Mouse (Mus musculus) thymus, postnatal 4 days (tissue): Measurements from ENCODE around the gene Esyt2.
"Not testable (repeated sequence)": the region's sequence is repeated elsewhere in the genome, so short reads cannot be mapped to it uniquely, and the experiment has no call there.

Source experiments
- DNase-seq: peaks from one replicate; pipeline ENCODE4 v3.0.0; 2021

Esyt2 gene

GRCm38 (mm10) chr12:116280653-116281364 lies at the start of gene Esyt2:
Gene Esyt2 (plus strand): TSS chr12:116281196.
- peak; percentile 100 for DNase-seq

- DNase-seq, result peak; percentile 22
Measured at GRCm38 (mm10) chr12:116231612-116232011, 49.4 kb upstream of the Esyt2 start.

- no peak for DNase-seq
Measured at GRCm38 (mm10) chr12:116232061-116232460, 48.9 kb upstream of the Esyt2 start.

- DNase-seq, result peak; percentile 37
Measured at GRCm38 (mm10) chr12:116235356-116235755, 45.6 kb upstream of the Esyt2 start.

- no peak for DNase-seq
Measured at GRCm38 (mm10) chr12:116236658-116237057, 44.3 kb upstream of the Esyt2 start.

GRCm38 (mm10) chr12:116238370-116238769 lies 42.6 kb upstream of the Esyt2 start:
- no peak for DNase-seq

- no peak for DNase-seq
Measured at GRCm38 (mm10) chr12:116238803-116239202, 42.2 kb upstream of the Esyt2 start.

GRCm38 (mm10) chr12:116244601-116245000 lies 36.4 kb upstream of the Esyt2 start:
- no peak for DNase-seq

- DNase-seq, result peak; percentile 58
Measured at GRCm38 (mm10) chr12:116254652-116255051, 26.3 kb upstream of the Esyt2 start.

- peak; percentile 15 for DNase-seq
Measured at GRCm38 (mm10) chr12:116255636-116256035, 25.4 kb upstream of the Esyt2 start.

GRCm38 (mm10) chr12:116258321-116258720 lies 22.7 kb upstream of the Esyt2 start:
- no peak for DNase-seq

GRCm38 (mm10) chr12:116262555-116263341 lies 18.2 kb upstream of the Esyt2 start, which contains the start of gene Wdr60:
Gene Wdr60 (minus strand): TSS chr12:116263022.
- DNase-seq, result peak; percentile 94

- no peak for DNase-seq
Measured at GRCm38 (mm10) chr12:116264756-116265155, 16.2 kb upstream of the Esyt2 start.

GRCm38 (mm10) chr12:116265275-116265674 lies 15.7 kb upstream of the Esyt2 start:
- no peak for DNase-seq

GRCm38 (mm10) chr12:116269450-116269849 lies 11.5 kb upstream of the Esyt2 start:
- no peak for DNase-seq

GRCm38 (mm10) chr12:116270538-116270937 lies 10.5 kb upstream of the Esyt2 start:
- DNase-seq, result no peak

GRCm38 (mm10) chr12:116271071-116271470 lies 9.9 kb upstream of the Esyt2 start:
- DNase-seq, result no peak

- DNase-seq, result no peak
Measured at GRCm38 (mm10) chr12:116273733-116274132, 7.3 kb upstream of the Esyt2 start.

GRCm38 (mm10) chr12:116275086-116275485 lies 5.9 kb upstream of the Esyt2 start, which contains the start of gene Gm11027:
Gene Gm11027 (plus strand): TSS chr12:116275386.
- DNase-seq, result not testable (repeated sequence)

GRCm38 (mm10) chr12:116275631-116276030 lies 5.4 kb upstream of the Esyt2 start:
- no peak for DNase-seq

- DNase-seq, result no peak
Measured at GRCm38 (mm10) chr12:116276961-116277360, 4.0 kb upstream of the Esyt2 start.

GRCm38 (mm10) chr12:116278541-116278940 lies 2.5 kb upstream of the Esyt2 start:
- no peak for DNase-seq

GRCm38 (mm10) chr12:116279181-116279580 lies 1.8 kb upstream of the Esyt2 start:
- DNase-seq, result no peak

- DNase-seq, result no peak
Measured at GRCm38 (mm10) chr12:116280149-116280652, 795 bp upstream of the Esyt2 start.
